Mouse (Mus musculus): ENCODE data around the gene Fxyd7. TPM values are rescaled to one million over a fixed set of nuclear protein-coding genes. Genes with fewer than 3 reads are reported as not detected.
A peak's percentile ranks its signal among the peaks of the same experiment; 100 is the strongest.

Gene Fxyd7
- total and polyA plus RNA-seq, 2 experiments from 2014 or later: 0.72 TPM; not detected in 1

- Histone ChIP-seq H3K9ac (replicated peaks; ENCODE audit: low read depth, low read length) (no peak overlapping the region), H3K4me3 (ENCODE audit: low read depth, low read length) (no peak overlapping the region), H3K27me3 (ENCODE audit: control insufficient read depth, insufficient read depth, low read length) (no peaks in the 10 kb centered on the region), H3K9me3 (replicated peaks; ENCODE audit: control insufficient read depth, low read length) (no peaks in the 10 kb centered on the region), H3K27ac (ENCODE audit: low read depth) (no peak overlapping the region), H3K36me3 (replicated peaks; ENCODE audit: control insufficient read depth, insufficient read depth, low read length) (no peaks in the 10 kb centered on the region), H3K4me2 (ENCODE audit: low read depth, low read length) (no peak overlapping the region), H3K4me1 (ENCODE audit: control insufficient read depth, insufficient read depth) (no peaks in the 10 kb centered on the region)
- no peak for DNase-seq (ENCODE audit: low spot score)
- TF ChIP-seq CTCF (IDR thresholded peaks at IDR 0.05; ENCODE audit: low read depth) (no peak), EP300 (IDR thresholded peaks at IDR 0.05; ENCODE audit: low read depth) (no peak)
- ATAC-seq (ENCODE audit: insufficient read depth, low read depth): no peak
- WGBS: 30% methylated on average over 5 of the region's 5 CpGs
Measured at GRCm38 (mm10) chr7:31067836-31068235, 16.6 kb upstream of the Fxyd7 start.

DNA sequence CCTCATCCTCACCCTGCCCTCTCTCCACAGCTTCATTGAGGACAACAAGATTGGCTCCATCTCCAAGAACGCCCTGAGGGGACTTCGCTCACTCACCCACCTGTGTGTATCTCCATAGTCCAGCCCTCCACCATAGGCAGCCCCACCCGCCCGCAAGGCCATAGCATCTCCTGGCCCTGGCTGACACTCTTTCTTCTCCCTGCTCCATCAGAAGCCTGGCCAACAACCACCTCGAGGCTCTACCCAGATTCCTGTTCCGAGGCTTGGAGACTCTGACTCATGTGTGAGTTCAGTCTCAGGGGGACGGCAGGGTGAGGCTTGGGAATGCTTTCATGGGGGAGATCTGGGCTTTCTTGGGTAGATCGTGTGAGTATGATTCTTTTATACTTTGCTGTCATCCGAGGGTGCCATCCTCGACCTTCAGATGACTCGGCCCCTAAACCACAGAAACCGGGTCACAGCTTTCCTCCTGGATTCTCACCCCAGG, 11.8 kb upstream of the Fxyd7 start:
- WGBS: 70% methylated on average over 12 of the region's 12 CpGs
- H3K4me3 ChIP-seq (ENCODE audit: low read depth, low read length): no peak overlapping the region
- no peak overlapping the region for H3K9ac ChIP-seq (replicated peaks; ENCODE audit: low read depth, low read length)
- TF ChIP-seq CTCF (IDR thresholded peaks at IDR 0.05; ENCODE audit: low read depth) (no peak), EP300 (IDR thresholded peaks at IDR 0.05; ENCODE audit: low read depth) (no peak)
- DNase-seq (ENCODE audit: low spot score): no peak
- no peaks in the 10 kb centered on the region for H3K9me3 ChIP-seq (replicated peaks; ENCODE audit: control insufficient read depth, low read length)
- no peaks in the 10 kb centered on the region for H3K27me3 ChIP-seq (ENCODE audit: control insufficient read depth, insufficient read depth, low read length)
- no peaks in the 10 kb centered on the region for H3K36me3 ChIP-seq (replicated peaks; ENCODE audit: control insufficient read depth, insufficient read depth, low read length)
- no peak overlapping the region for H3K4me2 ChIP-seq (ENCODE audit: low read depth, low read length)
- no peaks in the 10 kb centered on the region for H3K4me1 ChIP-seq (ENCODE audit: control insufficient read depth, insufficient read depth)
- ATAC-seq (ENCODE audit: insufficient read depth, low read depth): no peak
- no peak overlapping the region for H3K27ac ChIP-seq (ENCODE audit: low read depth)

- WGBS: 87% methylated on average over 7 of the region's 7 CpGs
- no peak for DNase-seq (ENCODE audit: low spot score)
Measured at GRCm38 (mm10) chr7:31060621-31061010, 9.3 kb upstream of the Fxyd7 start.

DNA sequence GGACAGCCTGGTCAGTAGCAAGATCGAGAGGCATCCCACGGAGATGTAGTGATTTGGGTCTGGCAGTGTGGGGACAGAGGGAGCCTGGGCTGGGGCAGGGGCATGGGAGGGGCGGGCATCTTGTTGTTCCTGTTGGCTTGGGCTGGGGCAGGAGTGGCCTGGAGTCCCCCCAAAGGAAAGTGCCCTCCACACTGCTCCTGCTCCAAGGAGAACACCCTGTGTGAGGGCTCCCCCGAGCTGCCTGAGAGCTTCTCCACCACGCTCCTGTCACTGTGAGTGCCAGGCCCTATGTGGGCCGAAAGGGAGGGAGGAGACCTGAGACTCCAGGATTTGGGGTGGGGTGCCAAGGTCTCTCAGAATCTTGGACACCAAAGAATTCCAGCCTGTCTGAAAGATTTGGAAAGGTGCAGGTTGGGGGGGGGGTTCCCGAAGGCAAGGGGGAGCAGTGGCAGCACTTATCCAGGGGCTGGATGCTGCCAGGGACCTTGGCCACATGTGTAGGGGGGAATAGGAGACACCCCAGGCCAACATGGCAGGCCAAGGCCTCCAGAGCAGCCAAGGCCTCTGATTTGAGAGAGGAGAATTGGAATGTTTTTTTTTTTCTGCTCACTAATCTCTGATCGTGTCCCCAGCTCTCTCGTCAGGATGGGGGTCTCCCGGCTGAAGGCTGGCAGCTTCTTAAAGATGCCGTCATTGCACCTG, 8.8 kb upstream of the Fxyd7 start:
- 69% methylated on average over 11 of the region's 11 CpGs for WGBS
- TF ChIP-seq EP300 (IDR thresholded peaks at IDR 0.05; ENCODE audit: low read depth) (no peak), CTCF (IDR thresholded peaks at IDR 0.05; ENCODE audit: low read depth) (no peak)
- no peak overlapping the region for H3K4me3 ChIP-seq (ENCODE audit: low read depth, low read length)
- H3K36me3 ChIP-seq (replicated peaks; ENCODE audit: control insufficient read depth, insufficient read depth, low read length): no peaks in the 10 kb centered on the region
- ATAC-seq (ENCODE audit: insufficient read depth, low read depth) (no peak), DNase-seq (ENCODE audit: low spot score) (no peak)
- H3K27ac ChIP-seq (ENCODE audit: low read depth): no peak overlapping the region
- no peaks in the 10 kb centered on the region for H3K27me3 ChIP-seq (ENCODE audit: control insufficient read depth, insufficient read depth, low read length)
- no peaks in the 10 kb centered on the region for H3K4me1 ChIP-seq (ENCODE audit: control insufficient read depth, insufficient read depth)
- H3K9me3 ChIP-seq (replicated peaks; ENCODE audit: control insufficient read depth, low read length): no peaks in the 10 kb centered on the region
- no peak overlapping the region for H3K9ac ChIP-seq (replicated peaks; ENCODE audit: low read depth, low read length)
- no peak overlapping the region for H3K4me2 ChIP-seq (ENCODE audit: low read depth, low read length)

More at GRCm38 (mm10) chr7:31060621-31061010, 9.3 kb upstream of the Fxyd7 start:
- Histone ChIP-seq H3K9ac (replicated peaks; ENCODE audit: low read depth, low read length) (no peak overlapping the region), H3K27me3 (ENCODE audit: control insufficient read depth, insufficient read depth, low read length) (no peaks in the 10 kb centered on the region), H3K4me2 (ENCODE audit: low read depth, low read length) (no peak overlapping the region), H3K4me1 (ENCODE audit: control insufficient read depth, insufficient read depth) (no peaks in the 10 kb centered on the region), H3K4me3 (ENCODE audit: low read depth, low read length) (no peak overlapping the region), H3K9me3 (replicated peaks; ENCODE audit: control insufficient read depth, low read length) (no peaks in the 10 kb centered on the region), H3K27ac (ENCODE audit: low read depth) (no peak overlapping the region), H3K36me3 (replicated peaks; ENCODE audit: control insufficient read depth, insufficient read depth, low read length) (no peaks in the 10 kb centered on the region)
- ATAC-seq (ENCODE audit: insufficient read depth, low read depth): no peak
- TF ChIP-seq EP300 (IDR thresholded peaks at IDR 0.05; ENCODE audit: low read depth): no peak
- no peak for TF ChIP-seq CTCF (IDR thresholded peaks at IDR 0.05; ENCODE audit: low read depth)

- ATAC-seq (ENCODE audit: insufficient read depth, low read depth): no peak
- no peaks in the 10 kb centered on the region for H3K9me3 ChIP-seq (replicated peaks; ENCODE audit: control insufficient read depth, low read length)
- H3K4me1 ChIP-seq (ENCODE audit: control insufficient read depth, insufficient read depth): no peaks in the 10 kb centered on the region
- no peaks in the 10 kb centered on the region for H3K36me3 ChIP-seq (replicated peaks; ENCODE audit: control insufficient read depth, insufficient read depth, low read length)
- no peak within 1 kb of the TSS for H3K4me3 ChIP-seq (ENCODE audit: low read depth, low read length)
- TF ChIP-seq CTCF (IDR thresholded peaks at IDR 0.05; ENCODE audit: low read depth) (peak; percentile 94), EP300 (IDR thresholded peaks at IDR 0.05; ENCODE audit: low read depth) (no peak)
- no peak within 1 kb of the TSS for H3K9ac ChIP-seq (replicated peaks; ENCODE audit: low read depth, low read length)
- WGBS: 6% methylated on average over 2 of the region's 2 CpGs
- no peaks in the 10 kb centered on the region for H3K27me3 ChIP-seq (ENCODE audit: control insufficient read depth, insufficient read depth, low read length)
- no peak within 1 kb of the TSS for H3K4me2 ChIP-seq (ENCODE audit: low read depth, low read length)
- DNase-seq (ENCODE audit: low spot score): peak; percentile 46
- H3K27ac ChIP-seq (ENCODE audit: low read depth): no peak within 1 kb of the TSS
Measured at GRCm38 (mm10) chr7:31059108-31059507, 7.8 kb upstream of the Fxyd7 start, which contains the start of gene Lgi4. Gene Lgi4, plus strand, starts transcription at chr7:31059342.

Measured in heart, postnatal 0 days (tissue).